Mouse (Mus musculus): ENCODE measurements around the gene Tbc1d17. TPM values are rescaled to one million over a fixed set of nuclear protein-coding genes. Genes with fewer than 3 reads are reported as not detected.
A peak's percentile ranks its signal among the peaks of the same experiment; 100 is the strongest.

Tbc1d17 gene
- total and polyA plus RNA-seq, 2 experiments from 2014 or later = 115 to 378 TPM

DNA sequence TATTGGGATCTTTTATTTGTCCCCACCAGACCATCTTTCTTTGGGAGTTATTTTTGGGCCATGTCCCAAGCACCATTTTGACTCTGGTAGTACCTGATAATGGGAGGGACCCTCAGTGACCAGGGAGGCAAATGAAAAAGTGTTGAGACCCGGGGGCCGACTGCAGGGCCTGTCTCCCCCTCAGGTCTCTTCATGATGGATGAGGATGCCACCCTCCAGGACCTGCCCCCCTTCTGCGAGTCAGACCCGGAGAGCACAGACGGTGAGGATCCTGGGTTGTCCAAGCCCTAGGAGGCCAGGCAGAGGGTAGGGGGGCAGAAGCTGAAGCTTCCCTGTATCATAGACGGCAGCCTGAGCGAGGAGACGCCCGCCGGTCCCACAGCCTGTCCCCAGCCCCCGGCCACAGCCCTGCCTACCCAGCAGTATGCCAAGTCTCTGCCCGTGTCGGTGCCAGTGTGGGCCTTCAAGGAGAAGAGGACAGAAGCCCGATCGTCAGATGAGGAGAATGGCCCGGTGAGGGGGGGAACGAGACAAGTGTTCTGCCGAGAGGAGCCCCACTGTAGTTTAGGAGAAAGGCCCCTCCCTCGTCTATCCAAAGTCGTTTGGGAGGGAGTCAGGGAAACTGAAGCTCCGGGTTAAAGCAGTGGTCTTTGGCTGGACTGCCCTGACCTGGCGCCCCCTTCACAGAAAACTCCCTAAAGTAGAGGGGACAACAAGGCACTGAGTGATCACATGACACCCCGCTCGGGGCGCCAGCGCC lies 4.9 kb upstream of the Tbc1d17 start:
- peaks cover 11% of the 10 kb centered on the region for H3K4me1 ChIP-seq (ENCODE audit: insufficient read depth)

DNA sequence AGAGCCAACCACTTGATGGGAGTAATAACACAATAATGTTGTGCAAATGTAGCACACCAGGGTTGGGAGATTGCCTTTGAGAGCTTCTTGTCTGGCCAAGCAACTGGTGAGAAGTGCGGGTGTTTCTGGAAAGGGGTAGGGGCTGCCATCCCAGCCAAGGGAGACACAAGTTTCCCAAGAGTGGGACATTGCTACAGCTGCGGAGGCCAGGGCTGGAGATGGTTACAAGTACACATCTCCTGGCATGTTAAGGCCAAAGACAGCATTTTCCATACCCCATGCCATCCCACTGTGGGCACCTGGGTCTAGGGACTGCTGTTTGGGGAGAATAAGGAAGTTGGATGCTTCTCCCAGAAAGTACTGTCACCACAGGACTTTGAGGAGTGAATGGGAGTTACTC lies 4.2 kb upstream of the Tbc1d17 start:
- H3K9me3 ChIP-seq (ENCODE audit: low read length) = no peaks in the 10 kb centered on the region
- no peaks in the 10 kb centered on the region for H3K27me3 ChIP-seq (ENCODE audit: insufficient read depth, low read length)
- no peak overlapping the region for H3K9ac ChIP-seq
- H3K4me1 ChIP-seq (ENCODE audit: insufficient read depth) = peaks cover 10% of the 10 kb centered on the region
- peaks cover 7% of the 10 kb centered on the region for H3K36me3 ChIP-seq (ENCODE audit: insufficient read depth)
- no peak overlapping the region for H3K4me3 ChIP-seq (ENCODE audit: low read depth, low read length)
- H3K4me2 ChIP-seq (ENCODE audit: low read depth) = no peak overlapping the region
- WGBS = 88% methylated on average over 2 of the region's 2 CpGs
- no peak for TF ChIP-seq CTCF (IDR thresholded peaks at IDR 0.05; ENCODE audit: low read depth)
- ATAC-seq (no peak), DNase-seq (no peak)
- H3K27ac ChIP-seq (ENCODE audit: low read depth, low read length) = no peak overlapping the region

More for the DNA sequence above, 4.9 kb upstream of the Tbc1d17 start:
- 34% methylated on average over 26 of the region's 26 CpGs for WGBS
- Histone ChIP-seq H3K36me3 (ENCODE audit: insufficient read depth) (peaks cover 7% of the 10 kb centered on the region), H3K27ac (ENCODE audit: low read depth, low read length) (peak overlapping the region; percentile 80), H3K4me3 (ENCODE audit: low read depth, low read length) (peak overlapping the region; percentile 34), H3K27me3 (ENCODE audit: insufficient read depth, low read length) (no peaks in the 10 kb centered on the region), H3K9ac (peak overlapping the region; percentile 49), H3K4me2 (ENCODE audit: low read depth) (peak overlapping the region; percentile 58), H3K9me3 (ENCODE audit: low read length) (no peaks in the 10 kb centered on the region)
- ATAC-seq (no peak), DNase-seq (no peak)
- TF ChIP-seq CTCF (IDR thresholded peaks at IDR 0.05; ENCODE audit: low read depth) = no peak

GRCm38 (mm10) chr7:44852259-44853027 lies 3.6 kb upstream of the Tbc1d17 start:
- no peak for ATAC-seq
- Histone ChIP-seq H3K27ac (ENCODE audit: low read depth, low read length) (no peak overlapping the region), H3K9ac (no peak overlapping the region), H3K4me2 (ENCODE audit: low read depth) (no peak overlapping the region), H3K36me3 (ENCODE audit: insufficient read depth) (peaks cover 7% of the 10 kb centered on the region), H3K9me3 (ENCODE audit: low read length) (no peaks in the 10 kb centered on the region), H3K4me1 (ENCODE audit: insufficient read depth) (peaks cover 10% of the 10 kb centered on the region; the same call in 1 of the 2 replicates), H3K27me3 (ENCODE audit: insufficient read depth, low read length) (no peaks in the 10 kb centered on the region), H3K4me3 (ENCODE audit: low read depth, low read length) (no peak overlapping the region)
- no peak for DNase-seq
- 91% methylated on average over 36 of the region's 36 CpGs for WGBS
- no peak for TF ChIP-seq CTCF (IDR thresholded peaks at IDR 0.05; ENCODE audit: low read depth)

GRCm38 (mm10) chr7:44851625-44852234 lies 2.9 kb upstream of the Tbc1d17 start:
- WGBS = 94% methylated on average over 12 of the region's 12 CpGs
- no peak overlapping the region for H3K4me3 ChIP-seq (ENCODE audit: low read depth, low read length)
- ATAC-seq (no peak), DNase-seq (no peak)
- peaks cover 9% of the 10 kb centered on the region for H3K36me3 ChIP-seq (ENCODE audit: insufficient read depth)
- no peaks in the 10 kb centered on the region for H3K27me3 ChIP-seq (ENCODE audit: insufficient read depth, low read length)
- no peak overlapping the region for H3K4me2 ChIP-seq (ENCODE audit: low read depth)
- no peak overlapping the region for H3K27ac ChIP-seq (ENCODE audit: low read depth, low read length)
- H3K9me3 ChIP-seq (ENCODE audit: low read length) = no peaks in the 10 kb centered on the region
- TF ChIP-seq CTCF (IDR thresholded peaks at IDR 0.05; ENCODE audit: low read depth) = no peak
- H3K4me1 ChIP-seq (ENCODE audit: insufficient read depth) = peaks cover 10% of the 10 kb centered on the region; the same call in 1 of the 2 replicates
- no peak overlapping the region for H3K9ac ChIP-seq

GRCm38 (mm10) chr7:44850789-44851624 lies 2.1 kb upstream of the Tbc1d17 start:
- WGBS = 82% methylated on average over 8 of the region's 8 CpGs
- Histone ChIP-seq H3K36me3 (ENCODE audit: insufficient read depth) (peaks cover 17% of the 10 kb centered on the region), H3K4me2 (ENCODE audit: low read depth) (peak overlapping the region; percentile 69), H3K27me3 (ENCODE audit: insufficient read depth, low read length) (no peaks in the 10 kb centered on the region), H3K27ac (ENCODE audit: low read depth, low read length) (peak overlapping the region; percentile 98), H3K9me3 (ENCODE audit: low read length) (no peaks in the 10 kb centered on the region), H3K4me3 (ENCODE audit: low read depth, low read length) (peak overlapping the region; percentile 66), H3K9ac (peak overlapping the region; percentile 75), H3K4me1 (ENCODE audit: insufficient read depth) (peaks cover 10% of the 10 kb centered on the region; the same call in 1 of the 2 replicates)
- TF ChIP-seq CTCF (IDR thresholded peaks at IDR 0.05; ENCODE audit: low read depth) = no peak
- ATAC-seq (no peak), DNase-seq (no peak)

- no peak for TF ChIP-seq CTCF (IDR thresholded peaks at IDR 0.05; ENCODE audit: low read depth)
- Histone ChIP-seq H3K4me1 (ENCODE audit: insufficient read depth) (peaks cover 10% of the 10 kb centered on the region; the same call in 1 of the 2 replicates), H3K9ac (peak overlapping the region; percentile 75), H3K4me3 (ENCODE audit: low read depth, low read length) (peak overlapping the region; percentile 66), H3K27me3 (ENCODE audit: insufficient read depth, low read length) (no peaks in the 10 kb centered on the region), H3K9me3 (ENCODE audit: low read length) (no peaks in the 10 kb centered on the region), H3K27ac (ENCODE audit: low read depth, low read length) (peak overlapping the region; percentile 98), H3K36me3 (ENCODE audit: insufficient read depth) (peaks cover 25% of the 10 kb centered on the region), H3K4me2 (ENCODE audit: low read depth) (peak overlapping the region; percentile 69)
- WGBS = 2% methylated on average over 31 of the region's 33 CpGs
- peak; percentile 84 for DNase-seq
- peak; percentile 34 for ATAC-seq
Measured at GRCm38 (mm10) chr7:44850146-44850545, 1.3 kb upstream of the Tbc1d17 start.
